Mouse (Mus musculus) bone marrow, adult 2 months (tissue): ENCODE results near the gene Fam47c. TPM values are rescaled to one million over a fixed set of nuclear protein-coding genes. Genes with fewer than 3 reads are reported as not detected.

Source experiments
- H3K27ac ChIP-seq: fragments of 200-500 bp; 2 replicates; pipeline ENCODE4 v1.5.1; 2012; ENCODE audit warnings: low read depth, mild to moderate bottlenecking, control low read depth, inconsistent platforms, low read length; ENCODE audit not compliant: control insufficient read depth, poor library complexity, insufficient read depth
- H3K4me1 ChIP-seq: fragments of 200-500 bp; 2 replicates; pipeline ENCODE4 v1.6.1; 2011; ENCODE audit warnings: low read length; ENCODE audit not compliant: control insufficient read depth, insufficient read depth
- H3K4me3 ChIP-seq: fragments of 200-500 bp; replicated peaks from 2 replicates; pipeline ENCODE3; 2011; ENCODE audit warnings: mild to moderate bottlenecking, low read depth, low read length, control low read depth; ENCODE audit not compliant: control insufficient read depth
- CTCF ChIP-seq: fragments of 200-500 bp; IDR thresholded peaks from 2 replicates; pipeline ENCODE4 v1.5.1; 2011; ENCODE audit warnings: low read length, control low read depth; ENCODE audit not compliant: control insufficient read depth, insufficient read depth
- POLR2A ChIP-seq: fragments of 200-500 bp; IDR thresholded peaks from 2 replicates; pipeline ENCODE4 v1.6.1; 2011; ENCODE audit warnings: low read depth, mild to moderate bottlenecking, control low read depth, low read length, borderline replicate concordance; ENCODE audit not compliant: control insufficient read depth
- WGBS: fragments of 180-500 bp; shearing (Covaris S2); methylation state at CpG from one replicate; pipeline ENCODE4 v1.1.7; 2018; 5-methylcytosine and 5-hydroxymethylcytosine counted together
- polyA plus RNA-seq: library from polyadenylated mRNA; stranded (reverse); fragments of >200 nt; gene quantifications from 2 replicates; pipeline ENCODE4 v1.2.4, GENCODE M21; 2011; ENCODE audit warnings: low replicate concordance; ENCODE audit not compliant: missing spikeins, insufficient read depth, insufficient read length

The Fam47c gene
- not detected in 2 replicates for polyA plus RNA-seq

- H3K4me1 ChIP-seq = no peaks in the 10 kb centered on the region
- TF ChIP-seq POLR2A = no peak
- no peak for TF ChIP-seq CTCF
- 79% methylated on average over 3 of the region's 3 CpGs for WGBS
Measured at GRCm38 (mm10) chrX:78737463-78737862, at the start of gene Fam47c. Gene Fam47c, plus strand, starts transcription at chrX:78737763.

GRCm38 (mm10) chrX:78769408-78769807, 31.8 kb downstream of the Fam47c start:
- H3K27ac ChIP-seq = no peak overlapping the region
- TF ChIP-seq CTCF (no peak), POLR2A (no peak)
- WGBS = 58% methylated on average over 2 of the region's 2 CpGs

More at GRCm38 (mm10) chrX:78737463-78737862, at the start of gene Fam47c:
- no peak within 1 kb of the TSS for H3K4me3 ChIP-seq
- no peak within 1 kb of the TSS for H3K27ac ChIP-seq

GRCm38 (mm10) chrX:78777078-78777477, 39.5 kb downstream of the Fam47c start:
- no peak overlapping the region for H3K27ac ChIP-seq
- no peak overlapping the region for H3K4me3 ChIP-seq
- TF ChIP-seq CTCF (no peak), POLR2A (no peak)
- WGBS = 63% methylated on average over 2 of the region's 2 CpGs
- no peaks in the 10 kb centered on the region for H3K4me1 ChIP-seq

More at GRCm38 (mm10) chrX:78769408-78769807, 31.8 kb downstream of the Fam47c start:
- no peak overlapping the region for H3K4me3 ChIP-seq
- no peaks in the 10 kb centered on the region for H3K4me1 ChIP-seq

Other genes with a start within 250 kb of the Fam47c start
- gene Prrg1, start 153.9 kb upstream of the Fam47c start, polyA plus RNA-seq = 0.43 and 1.1 TPM in 2 replicates